Mouse (Mus musculus): ENCODE results near the gene Tunar. TPM values are rescaled to one million over a fixed set of nuclear protein-coding genes. Genes with fewer than 3 reads are reported as not detected.

Gene Tunar
- polyA plus RNA-seq, 1 experiment from 2014 or later, result 3.1 TPM

DNA sequence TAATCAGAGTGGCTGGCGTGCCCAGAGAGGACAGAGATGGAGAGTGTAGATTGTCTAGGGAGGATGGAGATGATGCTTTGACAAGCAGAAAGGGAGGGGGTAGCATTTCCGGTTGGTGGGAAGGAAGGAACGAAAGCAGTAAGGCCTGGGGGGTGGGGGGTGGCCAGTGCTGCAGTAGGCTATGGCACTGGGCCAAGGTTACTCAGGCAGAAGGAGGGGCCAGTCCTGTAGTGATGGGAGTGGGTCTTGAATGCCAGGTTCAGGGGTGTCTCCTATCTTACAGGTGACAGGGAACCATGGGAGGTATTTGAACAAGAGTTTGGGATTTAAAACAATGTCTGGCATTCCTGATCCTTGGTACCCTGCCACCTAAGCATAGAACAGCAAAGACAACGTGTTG, 13.2 kb downstream of the Tunar start:
- H3K4me2 ChIP-seq (replicated peaks), result no peak overlapping the region
- 71% methylated on average over 4 of the region's 4 CpGs for WGBS
- no peak overlapping the region for H3K27ac ChIP-seq
- H3K9me3 ChIP-seq (replicated peaks), result no peaks in the 10 kb centered on the region
- H3K4me3 ChIP-seq, result no peak overlapping the region
- H3K4me1 ChIP-seq, result peaks cover 4% of the 10 kb centered on the region; the same call in 1 of the 2 replicates
- H3K9ac ChIP-seq, result no peak overlapping the region
- H3K27me3 ChIP-seq, result 0 out of 2 replicates have a peak, but pooled peaks cover 3% of the 10 kb centered on the region
- H3K36me3 ChIP-seq, result no peaks in the 10 kb centered on the region
- ATAC-seq (ENCODE audit: low FRiP score), result no peak

- WGBS, result 85% methylated on average over 13 of the region's 13 CpGs
- no peak overlapping the region for H3K4me3 ChIP-seq
- peaks cover 4% of the 10 kb centered on the region; the same call in 1 of the 2 replicates for H3K4me1 ChIP-seq
- no peak overlapping the region for H3K27ac ChIP-seq
- H3K36me3 ChIP-seq, result no peaks in the 10 kb centered on the region
- H3K9me3 ChIP-seq (replicated peaks), result no peaks in the 10 kb centered on the region
- H3K27me3 ChIP-seq, result 0 out of 2 replicates have a peak, but pooled peaks cover 3% of the 10 kb centered on the region
- no peak for ATAC-seq (ENCODE audit: low FRiP score)
- H3K4me2 ChIP-seq (replicated peaks), result no peak overlapping the region
- no peak overlapping the region for H3K9ac ChIP-seq
Observed at GRCm38 (mm10) chr12:105347261-105347660, 13.6 kb downstream of the Tunar start.

GRCm38 (mm10) chr12:105354266-105354665, 20.6 kb downstream of the Tunar start:
- WGBS, result 79% methylated on average over 9 of the region's 9 CpGs
- no peak overlapping the region for H3K9ac ChIP-seq
- ATAC-seq (ENCODE audit: low FRiP score), result no peak

GRCm38 (mm10) chr12:105354772-105355171, 21.1 kb downstream of the Tunar start:
- 85% methylated on average over 8 of the region's 8 CpGs for WGBS
- H3K36me3 ChIP-seq, result no peaks in the 10 kb centered on the region
- no peak overlapping the region for H3K9ac ChIP-seq
- H3K27me3 ChIP-seq, result no peaks in the 10 kb centered on the region
- H3K4me1 ChIP-seq, result peaks cover 9% of the 10 kb centered on the region
- H3K4me2 ChIP-seq (replicated peaks), result no peak overlapping the region
- H3K27ac ChIP-seq, result no peak overlapping the region
- no peak overlapping the region for H3K4me3 ChIP-seq
- H3K9me3 ChIP-seq (replicated peaks), result no peaks in the 10 kb centered on the region
- no peak for ATAC-seq (ENCODE audit: low FRiP score)

More at GRCm38 (mm10) chr12:105354266-105354665, 20.6 kb downstream of the Tunar start:
- H3K4me2 ChIP-seq (replicated peaks), result no peak overlapping the region
- H3K4me3 ChIP-seq, result no peak overlapping the region
- H3K27ac ChIP-seq, result no peak overlapping the region
- H3K4me1 ChIP-seq, result peaks cover 9% of the 10 kb centered on the region
- no peaks in the 10 kb centered on the region for H3K9me3 ChIP-seq (replicated peaks)
- no peaks in the 10 kb centered on the region for H3K27me3 ChIP-seq
- H3K36me3 ChIP-seq, result no peaks in the 10 kb centered on the region

DNA sequence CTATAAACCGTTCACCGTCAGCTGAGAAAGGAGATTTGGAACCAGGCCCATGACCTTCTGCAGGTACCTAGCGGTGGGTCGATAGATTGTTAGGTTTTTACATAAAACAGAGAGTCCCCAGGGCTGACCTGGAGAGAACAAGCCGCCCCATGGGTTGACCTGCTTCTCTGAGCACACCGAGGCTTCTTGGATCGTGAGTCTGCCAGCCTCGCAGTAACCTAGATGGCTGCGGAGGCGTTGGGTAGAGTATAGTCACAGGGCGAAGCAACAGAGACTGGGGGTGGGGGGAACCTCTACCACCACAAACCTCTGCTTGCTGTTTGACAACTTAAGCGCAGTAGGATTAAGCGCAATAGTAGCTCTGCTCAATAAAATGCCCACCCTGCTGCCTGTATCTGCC, 23.1 kb downstream of the Tunar start:
- Histone ChIP-seq H3K4me2 (replicated peaks) (no peak overlapping the region), H3K4me3 (no peak overlapping the region), H3K36me3 (no peaks in the 10 kb centered on the region), H3K27me3 (no peaks in the 10 kb centered on the region), H3K9ac (no peak overlapping the region), H3K4me1 (peaks cover 9% of the 10 kb centered on the region), H3K9me3 (replicated peaks) (no peaks in the 10 kb centered on the region), H3K27ac (no peak overlapping the region)
- WGBS, result 91% methylated on average over 13 of the region's 13 CpGs
- no peak for ATAC-seq (ENCODE audit: low FRiP score)

GRCm38 (mm10) chr12:105363648-105364047, 30.0 kb downstream of the Tunar start:
- Histone ChIP-seq H3K9ac (no peak overlapping the region), H3K4me3 (no peak overlapping the region), H3K36me3 (no peaks in the 10 kb centered on the region), H3K4me1 (peaks cover 4% of the 10 kb centered on the region), H3K4me2 (replicated peaks) (no peak overlapping the region), H3K27me3 (no peaks in the 10 kb centered on the region), H3K9me3 (replicated peaks) (no peaks in the 10 kb centered on the region), H3K27ac (no peak overlapping the region)
- 59% methylated on average over 2 of the region's 2 CpGs for WGBS
- ATAC-seq (ENCODE audit: low FRiP score), result no peak

GRCm38 (mm10) chr12:105374564-105374963, 40.9 kb downstream of the Tunar start:
- H3K4me3 ChIP-seq, result no peak overlapping the region
- no peak overlapping the region for H3K9ac ChIP-seq
- ATAC-seq (ENCODE audit: low FRiP score), result no peak
- peaks cover 19% of the 10 kb centered on the region for H3K4me1 ChIP-seq
- no peak overlapping the region for H3K27ac ChIP-seq
- no peak overlapping the region for H3K4me2 ChIP-seq (replicated peaks)
- no peaks in the 10 kb centered on the region for H3K27me3 ChIP-seq
- WGBS, result 44% methylated on average over 8 of the region's 8 CpGs
- no peaks in the 10 kb centered on the region for H3K36me3 ChIP-seq
- H3K9me3 ChIP-seq (replicated peaks), result no peaks in the 10 kb centered on the region

DNA sequence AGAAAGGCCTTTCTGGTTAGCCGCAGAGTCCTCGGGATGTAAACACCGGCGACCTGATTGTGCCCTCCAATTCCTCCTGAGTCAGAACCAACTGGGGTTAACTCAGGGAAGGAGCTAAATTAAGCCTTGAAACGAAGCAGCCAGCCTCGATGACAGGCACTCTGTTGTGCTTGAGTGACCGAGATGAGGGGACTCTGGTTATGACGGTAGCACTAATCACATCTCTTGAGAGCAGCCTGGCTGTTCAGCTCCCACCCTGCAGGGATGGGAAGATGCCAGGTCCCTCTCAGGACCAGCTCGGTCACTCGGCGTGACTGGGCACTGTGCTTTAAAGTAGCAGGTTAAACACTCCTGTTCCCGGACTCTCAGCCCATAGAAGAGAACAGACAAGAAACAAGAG, 43.3 kb downstream of the Tunar start:
- Histone ChIP-seq H3K27ac (no peak overlapping the region), H3K4me3 (no peak overlapping the region), H3K27me3 (no peaks in the 10 kb centered on the region), H3K4me1 (peaks cover 16% of the 10 kb centered on the region), H3K4me2 (replicated peaks) (no peak overlapping the region), H3K36me3 (no peaks in the 10 kb centered on the region), H3K9ac (no peak overlapping the region), H3K9me3 (replicated peaks) (no peaks in the 10 kb centered on the region)
- WGBS, result 64% methylated on average over 12 of the region's 12 CpGs
- ATAC-seq (ENCODE audit: low FRiP score), result no peak

- H3K36me3 ChIP-seq, result no peaks in the 10 kb centered on the region
- H3K9me3 ChIP-seq (replicated peaks), result no peaks in the 10 kb centered on the region
- no peak overlapping the region for H3K4me3 ChIP-seq
- no peak overlapping the region for H3K9ac ChIP-seq
- no peak overlapping the region for H3K27ac ChIP-seq
- WGBS, result 58% methylated on average over 7 of the region's 7 CpGs
- no peaks in the 10 kb centered on the region for H3K27me3 ChIP-seq
- H3K4me2 ChIP-seq (replicated peaks), result no peak overlapping the region
- no peak for ATAC-seq (ENCODE audit: low FRiP score)
- peaks cover 4% of the 10 kb centered on the region; the same call in 1 of the 2 replicates for H3K4me1 ChIP-seq
Observed at GRCm38 (mm10) chr12:105382733-105383132, 49.1 kb downstream of the Tunar start.

DNA sequence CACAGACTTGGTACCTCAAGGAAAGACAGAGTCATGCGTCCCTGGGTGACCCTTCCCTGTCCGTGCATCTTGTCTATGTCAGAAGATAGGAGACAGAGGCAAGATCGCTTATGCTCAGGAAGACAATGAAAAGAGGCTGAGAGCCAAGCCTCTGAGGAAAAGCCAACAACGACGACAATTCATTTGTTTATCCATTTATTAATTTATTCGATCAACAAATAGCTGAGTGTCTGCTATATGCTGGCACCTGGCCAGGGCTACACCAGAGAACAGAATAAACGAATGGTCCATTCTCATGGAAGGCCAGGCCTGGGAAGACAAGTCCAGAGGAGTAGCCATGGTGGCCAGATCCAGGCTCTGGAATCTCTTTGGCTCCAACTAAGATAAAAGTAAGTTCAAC, 61.0 kb downstream of the Tunar start:
- 84% methylated on average over 7 of the region's 7 CpGs for WGBS
- Histone ChIP-seq H3K9ac (no peak overlapping the region), H3K4me1 (peaks cover 18% of the 10 kb centered on the region), H3K4me3 (no peak overlapping the region), H3K27ac (no peak overlapping the region), H3K27me3 (no peaks in the 10 kb centered on the region), H3K9me3 (replicated peaks) (peaks cover 4% of the 10 kb centered on the region), H3K4me2 (replicated peaks) (no peak overlapping the region), H3K36me3 (no peaks in the 10 kb centered on the region)
- ATAC-seq (ENCODE audit: low FRiP score), result no peak

GRCm38 (mm10) chr12:105398172-105398571, 64.5 kb downstream of the Tunar start:
- H3K9me3 ChIP-seq (replicated peaks), result peaks cover 7% of the 10 kb centered on the region
- peaks cover 18% of the 10 kb centered on the region for H3K4me1 ChIP-seq
- no peaks in the 10 kb centered on the region for H3K27me3 ChIP-seq
- no peak overlapping the region for H3K4me3 ChIP-seq
- no peak overlapping the region for H3K9ac ChIP-seq
- ATAC-seq (ENCODE audit: low FRiP score), result peak; percentile 72
- 36% methylated on average over 5 of the region's 5 CpGs for WGBS
- no peak overlapping the region for H3K4me2 ChIP-seq (replicated peaks)
- no peaks in the 10 kb centered on the region for H3K36me3 ChIP-seq
- H3K27ac ChIP-seq, result 0 out of 2 replicates have a peak overlapping the region, but pooled peaks have one; percentile 17

DNA sequence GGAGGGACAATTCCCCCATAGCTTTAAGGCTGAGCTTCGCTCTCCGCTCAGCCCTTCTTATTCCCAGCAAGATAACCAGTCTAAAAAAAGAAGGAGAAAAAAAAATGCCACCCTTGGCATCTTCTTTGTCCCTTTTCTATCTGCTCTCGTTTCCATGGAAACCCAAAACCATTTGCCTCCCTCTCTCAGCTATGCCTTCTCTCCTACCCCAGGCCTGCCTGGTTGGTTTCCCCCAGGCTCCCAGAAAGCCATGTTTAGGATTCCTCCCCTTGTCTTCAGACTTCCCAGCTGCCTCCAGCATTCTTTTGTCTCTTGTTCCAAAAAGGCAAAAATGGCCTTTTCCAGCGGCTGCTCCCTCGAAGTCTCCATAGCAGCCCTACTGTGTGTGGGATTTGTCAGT, 70.1 kb downstream of the Tunar start:
- no peak overlapping the region for H3K4me3 ChIP-seq
- H3K27me3 ChIP-seq, result no peaks in the 10 kb centered on the region
- H3K27ac ChIP-seq, result no peak overlapping the region
- WGBS, result 59% methylated on average over 5 of the region's 5 CpGs
- H3K36me3 ChIP-seq, result no peaks in the 10 kb centered on the region
- no peak for ATAC-seq (ENCODE audit: low FRiP score)
- peaks cover 7% of the 10 kb centered on the region for H3K9me3 ChIP-seq (replicated peaks)
- no peak overlapping the region for H3K4me2 ChIP-seq (replicated peaks)
- peaks cover 1% of the 10 kb centered on the region for H3K4me1 ChIP-seq
- H3K9ac ChIP-seq, result no peak overlapping the region

DNA sequence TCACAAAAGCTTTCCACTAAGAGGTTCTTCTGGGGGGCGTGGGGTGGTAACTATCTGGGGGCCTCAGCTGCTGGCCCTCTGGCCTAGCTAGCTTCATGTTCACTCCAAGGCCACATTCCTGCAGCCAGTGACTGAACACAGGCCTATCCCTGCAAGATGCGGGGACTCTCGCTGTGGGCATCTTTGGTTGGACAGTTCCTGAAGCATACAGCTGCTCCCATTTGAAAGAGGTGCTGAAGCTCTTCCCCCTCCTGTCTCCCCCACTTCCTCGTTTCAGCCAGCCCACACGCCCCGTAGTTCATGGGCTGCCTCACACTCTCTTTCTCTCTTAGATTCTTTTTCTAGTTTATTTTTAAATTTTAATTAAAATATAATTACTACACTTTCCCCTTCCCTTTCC, 72.3 kb downstream of the Tunar start:
- Histone ChIP-seq H3K4me2 (replicated peaks) (no peak overlapping the region), H3K9me3 (replicated peaks) (no peaks in the 10 kb centered on the region), H3K36me3 (no peaks in the 10 kb centered on the region), H3K4me3 (no peak overlapping the region), H3K27ac (no peak overlapping the region), H3K4me1 (no peaks in the 10 kb centered on the region), H3K27me3 (no peaks in the 10 kb centered on the region), H3K9ac (no peak overlapping the region)
- ATAC-seq (ENCODE audit: low FRiP score), result no peak
- WGBS, result 68% methylated on average over 6 of the region's 6 CpGs
